In genomic region chr12:111088186-111088585, GRCm38 (mm10) we compare ENCODE assay signal across 8 mouse cellular contexts. TPM values are rescaled to one million over a fixed set of nuclear protein-coding genes. Genes with fewer than 3 reads are reported as not detected.
DNase-seq lines count a peak whose midpoint lies in the region; ATAC-seq and TF ChIP-seq lines count a peak whose summit lies in the region.

No protein-coding gene starts in this region.

- WGBS in hindbrain, embryonic 10.5 days = 28% methylated on average over 5 of the region's 5 CpGs
- WGBS in hindbrain, embryonic 12.5 days = 29% methylated on average over 5 of the region's 5 CpGs
- WGBS in spleen, adult 2 months = 49% methylated on average over 5 of the region's 5 CpGs

- no peak for TF ChIP-seq POLR2A in embryonic fibroblast, embryonic 13.5 days (IDR thresholded peaks at IDR 0.05; ENCODE audit: low read depth, low read length)
- no peak for TF ChIP-seq POLR2A in spleen, adult 2 months (IDR thresholded peaks at IDR 0.05; ENCODE audit: low read depth, low read length)

- no peak overlapping the region for H3K4me3 ChIP-seq in hindbrain, embryonic 10.5 days
- H3K4me3 ChIP-seq in hindbrain, embryonic 12.5 days = no peak overlapping the region
- H3K4me3 ChIP-seq in embryonic fibroblast, embryonic 13.5 days (ENCODE audit: insufficient read depth, low read length) = no peak overlapping the region
- no peak overlapping the region for H3K4me3 ChIP-seq in spleen, adult 2 months (ENCODE audit: extremely low read depth, insufficient read depth, insufficient read length)

- H3K4me1 ChIP-seq in hindbrain, embryonic 10.5 days (replicated peaks) = peaks cover 20% of the 10 kb centered on the region
- H3K4me1 ChIP-seq in hindbrain, embryonic 12.5 days = peaks cover 10% of the 10 kb centered on the region
- peaks cover 3% of the 10 kb centered on the region for H3K4me1 ChIP-seq in embryonic fibroblast, embryonic 13.5 days (ENCODE audit: control insufficient read depth, insufficient read depth, low read length)
- no peaks in the 10 kb centered on the region for H3K4me1 ChIP-seq in spleen, adult 2 months (ENCODE audit: control insufficient read depth, insufficient read depth, insufficient read length)

- no peak overlapping the region for H3K9ac ChIP-seq in hindbrain, embryonic 12.5 days

- H3K27ac ChIP-seq in hindbrain, embryonic 10.5 days = no peak overlapping the region
- H3K27ac ChIP-seq in hindbrain, embryonic 12.5 days = no peak overlapping the region
- H3K27ac ChIP-seq in embryonic fibroblast, embryonic 13.5 days (ENCODE audit: insufficient read depth, low read length) = peak overlapping the region; percentile 60
- no peak overlapping the region for H3K27ac ChIP-seq in spleen, adult 2 months (ENCODE audit: insufficient read depth, low read length)

- H3K27me3 ChIP-seq in hindbrain, embryonic 10.5 days (ENCODE audit: insufficient read depth, poor library complexity, severe bottlenecking) = no peaks in the 10 kb centered on the region
- H3K27me3 ChIP-seq in hindbrain, embryonic 12.5 days = no peaks in the 10 kb centered on the region
- no peaks in the 10 kb centered on the region for H3K27me3 ChIP-seq in spleen, adult 2 months (ENCODE audit: control insufficient read depth, insufficient read depth, low read length)

- no peak for ATAC-seq in hindbrain, embryonic 12.5 days (ENCODE audit: low FRiP score)
- ATAC-seq in megakaryocyte-erythroid progenitor cell, adult 5-6 weeks (replicated peaks; ENCODE audit: low FRiP score, low TSS enrichment, poor library complexity, severe bottlenecking) = peak; percentile 75

- peaks cover 22% of the 10 kb centered on the region for H3K36me3 ChIP-seq in hindbrain, embryonic 10.5 days
- H3K36me3 ChIP-seq in hindbrain, embryonic 12.5 days = peaks cover 9% of the 10 kb centered on the region
- no peaks in the 10 kb centered on the region for H3K36me3 ChIP-seq in spleen, adult 2 months (ENCODE audit: control insufficient read depth, insufficient read depth, low read length)

- no peaks in the 10 kb centered on the region for H3K9me3 ChIP-seq in hindbrain, embryonic 10.5 days
- H3K9me3 ChIP-seq in hindbrain, embryonic 12.5 days (replicated peaks) = no peaks in the 10 kb centered on the region

- DNase-seq in hindbrain, embryonic 10.5 days (ENCODE audit: low spot score) = peak; percentile 64
- peak; percentile 94 for DNase-seq in brain, adult 2 months (ENCODE audit: low read depth, low spot score)
- peak; percentile 75 for DNase-seq in heart, postnatal 4 days
- DNase-seq in layer of hippocampus, postnatal 25 days (ENCODE audit: extremely low spot score in 1 of 2, low spot score in 1 of 2) = peak; percentile 48 to 86
- peak; percentile 57 to 61 for DNase-seq in spleen, adult 2 months (ENCODE audit: low read depth in 1 of 2, low spot score in 2 of 2)

- no peak overlapping the region for H3K4me2 ChIP-seq in hindbrain, embryonic 12.5 days (replicated peaks)

- TF ChIP-seq CTCF in embryonic fibroblast, embryonic 13.5 days (IDR thresholded peaks at IDR 0.05; ENCODE audit: borderline replicate concordance, insufficient read depth, low read length) = no peak
- peak; percentile 8; the same call in 1 of the 2 replicates for TF ChIP-seq CTCF in spleen, adult 2 months (IDR thresholded peaks at IDR 0.05; ENCODE audit: extremely low read depth, insufficient read depth, insufficient read length, insufficient replicate concordance)

RNA-seq across cellular contexts. Expression of gene Rcor1, which starts 49.0 kb away (rescaled TPM):
- polyA plus RNA-seq in hindbrain, embryonic 10.5 days (2016; fragmentation: Nextera tagmentation; extraction: Ambion mirVana) = 5.0 and 6.6 TPM in 2 replicates
- polyA plus RNA-seq in hindbrain, embryonic 12.5 days (2016; fragmentation: Nextera tagmentation; extraction: Ambion mirVana) = 8.8 and 10.0 TPM in 2 replicates
- 49.2 and 49.6 TPM in 2 replicates for polyA plus RNA-seq in embryonic fibroblast, embryonic 13.5 days (2011; ENCODE audit: insufficient read length, low read depth, missing spikeins)
- total RNA-seq in heart, postnatal 4 days (2021) = 10 to 100 TPM; 26.0 to 26.8 TPM
- total RNA-seq in layer of hippocampus, postnatal 25 days (2021) = 10 to 100 TPM; 16.8 to 17.9 TPM
- 56.7 and 73.4 TPM in 2 replicates for total RNA-seq in megakaryocyte-erythroid progenitor cell, adult 5-6 weeks (2014; fragmentation: Nextera tagmentation)
- 44.1 and 55.3 TPM in 2 replicates for total RNA-seq in megakaryocyte-erythroid progenitor cell, adult 5-6 weeks (2017)
- polyA plus RNA-seq in spleen, adult 2 months (2012; rRNA removed) = 7.1 and 7.8 TPM in 2 replicates
